Mouse (Mus musculus) adrenal gland, postnatal 25 days (tissue): Measurements from ENCODE around the gene Fgf9. TPM values are rescaled to one million over a fixed set of nuclear protein-coding genes. Genes with fewer than 3 reads are reported as not detected.

Experiments
- total RNA-seq: library from RNA; stranded (reverse); gene quantifications from 2 replicates; pipeline ENCODE4 v1.2.3, GENCODE M21; 2021

Fgf9 gene
- total RNA-seq, 1 experiment from 2014 or later, result 21.3 TPM

Other genes starting within 250 kb of the Fgf9 start
- 2.3 and 3.9 TPM in 2 replicates for gene Ska3, start 244.4 kb upstream of the Fgf9 start, total RNA-seq
- gene Mrpl57, start 244.3 kb upstream of the Fgf9 start, total RNA-seq, result 107 and 131 TPM in 2 replicates
- 40.1 and 57.4 TPM in 2 replicates for gene Zdhhc20, start 180.3 kb upstream of the Fgf9 start, total RNA-seq
- 49.1 and 70.1 TPM in 2 replicates for gene Micu2, start 71.3 kb upstream of the Fgf9 start, total RNA-seq